Mouse (Mus musculus) small intestine, adult 2 months (tissue): Measurements from ENCODE around the gene Ptprn2.

Source experiments
- CTCF ChIP-seq: fragments of 200-500 bp; IDR thresholded peaks from 2 replicates; pipeline ENCODE4 v1.5.1; 2012; ENCODE audit warnings: low read depth, mild to moderate bottlenecking, control low read depth, inconsistent platforms, low read length, moderate library complexity, mixed read lengths; ENCODE audit not compliant: insufficient replicate concordance, insufficient read length; ENCODE audit errors: extremely low read depth
- POLR2A ChIP-seq: fragments of 200-500 bp; IDR thresholded peaks from 2 replicates; pipeline ENCODE4 v1.6.1; 2012; ENCODE audit warnings: low read depth, mild to moderate bottlenecking, control low read depth, inconsistent platforms, low read length, moderate library complexity

DNA sequence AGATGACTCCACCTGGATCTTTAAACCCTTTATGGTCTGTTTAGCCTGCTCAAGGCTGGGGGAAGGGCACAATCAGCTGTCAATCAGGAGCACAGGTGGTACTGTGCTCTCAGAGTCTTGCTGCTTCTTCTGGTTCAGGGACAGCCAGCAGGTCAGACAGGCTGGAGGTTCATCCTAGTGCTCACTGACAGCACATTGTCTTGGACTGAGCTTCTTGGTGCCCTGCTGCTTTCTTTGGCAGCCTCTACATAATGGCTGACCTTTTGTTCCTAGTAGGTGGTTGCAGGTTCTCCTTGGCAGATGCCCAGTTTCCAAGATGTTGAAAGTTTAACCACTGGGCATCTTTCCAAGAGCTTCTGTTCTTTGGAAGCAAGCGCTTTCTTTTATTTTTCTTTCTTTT lies 55.1 kb downstream of the Ptprn2 start:
- TF ChIP-seq POLR2A (no peak), CTCF (no peak)
